Mouse (Mus musculus): ENCODE results near the gene Erv3. TPM values are rescaled to one million over a fixed set of nuclear protein-coding genes. Genes with fewer than 3 reads are reported as not detected.

The Erv3 gene
- polyA plus RNA-seq, 1 experiment from 2014 or later = not detected

- no peak overlapping the region for H3K27ac ChIP-seq (ENCODE audit: low read length)
- no peaks in the 10 kb centered on the region for H3K27me3 ChIP-seq (ENCODE audit: control insufficient read depth, insufficient read depth, low read length)
- 66% methylated on average over 4 of the region's 4 CpGs for WGBS
- ATAC-seq (ENCODE audit: insufficient number of reproducible peaks, insufficient read depth, low FRiP score, low read depth) = no peak
- H3K4me3 ChIP-seq (ENCODE audit: low read depth, low read length) = no peak overlapping the region
- no peak overlapping the region for H3K4me2 ChIP-seq (replicated peaks; ENCODE audit: low read depth, low read length)
- no peaks in the 10 kb centered on the region for H3K4me1 ChIP-seq (ENCODE audit: control insufficient read depth, insufficient read depth, low read length)
- no peaks in the 10 kb centered on the region for H3K36me3 ChIP-seq (ENCODE audit: control insufficient read depth, insufficient read depth, low read length)
- no peak overlapping the region for H3K9ac ChIP-seq (replicated peaks; ENCODE audit: low read depth, low read length)
- no peaks in the 10 kb centered on the region for H3K9me3 ChIP-seq (ENCODE audit: control insufficient read depth, low read depth, low read length)
Measured at GRCm38 (mm10) chr2:131881766-131882165, 22.2 kb upstream of the Erv3 start.

- WGBS = 88% methylated on average over 7 of the region's 7 CpGs
Measured at GRCm38 (mm10) chr2:131876551-131877265, 17.2 kb upstream of the Erv3 start.

GRCm38 (mm10) chr2:131873376-131873775 lies 13.8 kb upstream of the Erv3 start:
- Histone ChIP-seq H3K9ac (replicated peaks; ENCODE audit: low read depth, low read length) (no peak overlapping the region), H3K9me3 (ENCODE audit: control insufficient read depth, low read depth, low read length) (no peaks in the 10 kb centered on the region), H3K4me1 (ENCODE audit: control insufficient read depth, insufficient read depth, low read length) (no peaks in the 10 kb centered on the region), H3K4me3 (ENCODE audit: low read depth, low read length) (no peak overlapping the region), H3K36me3 (ENCODE audit: control insufficient read depth, insufficient read depth, low read length) (no peaks in the 10 kb centered on the region), H3K27me3 (ENCODE audit: control insufficient read depth, insufficient read depth, low read length) (no peaks in the 10 kb centered on the region), H3K27ac (ENCODE audit: low read length) (no peak overlapping the region), H3K4me2 (replicated peaks; ENCODE audit: low read depth, low read length) (no peak overlapping the region)
- ATAC-seq (ENCODE audit: insufficient number of reproducible peaks, insufficient read depth, low FRiP score, low read depth) = no peak
- 47% methylated on average over 1 of the region's 1 CpGs for WGBS

More at GRCm38 (mm10) chr2:131876551-131877265, 17.2 kb upstream of the Erv3 start:
- no peaks in the 10 kb centered on the region for H3K4me1 ChIP-seq (ENCODE audit: control insufficient read depth, insufficient read depth, low read length)
- H3K4me3 ChIP-seq (ENCODE audit: low read depth, low read length) = no peak overlapping the region
- no peak overlapping the region for H3K4me2 ChIP-seq (replicated peaks; ENCODE audit: low read depth, low read length)
- no peaks in the 10 kb centered on the region for H3K9me3 ChIP-seq (ENCODE audit: control insufficient read depth, low read depth, low read length)
- no peaks in the 10 kb centered on the region for H3K36me3 ChIP-seq (ENCODE audit: control insufficient read depth, insufficient read depth, low read length)
- ATAC-seq (ENCODE audit: insufficient number of reproducible peaks, insufficient read depth, low FRiP score, low read depth) = no peak
- H3K27me3 ChIP-seq (ENCODE audit: control insufficient read depth, insufficient read depth, low read length) = no peaks in the 10 kb centered on the region
- no peak overlapping the region for H3K9ac ChIP-seq (replicated peaks; ENCODE audit: low read depth, low read length)
- no peak overlapping the region for H3K27ac ChIP-seq (ENCODE audit: low read length)

GRCm38 (mm10) chr2:131868983-131869382 lies 9.4 kb upstream of the Erv3 start:
- Histone ChIP-seq H3K4me1 (ENCODE audit: control insufficient read depth, insufficient read depth, low read length) (no peaks in the 10 kb centered on the region), H3K27me3 (ENCODE audit: control insufficient read depth, insufficient read depth, low read length) (no peaks in the 10 kb centered on the region), H3K4me2 (replicated peaks; ENCODE audit: low read depth, low read length) (no peak overlapping the region), H3K9ac (replicated peaks; ENCODE audit: low read depth, low read length) (no peak overlapping the region), H3K4me3 (ENCODE audit: low read depth, low read length) (no peak overlapping the region), H3K36me3 (ENCODE audit: control insufficient read depth, insufficient read depth, low read length) (no peaks in the 10 kb centered on the region), H3K27ac (ENCODE audit: low read length) (no peak overlapping the region), H3K9me3 (ENCODE audit: control insufficient read depth, low read depth, low read length) (no peaks in the 10 kb centered on the region)
- WGBS = 68% methylated on average over 5 of the region's 5 CpGs
- ATAC-seq (ENCODE audit: insufficient number of reproducible peaks, insufficient read depth, low FRiP score, low read depth) = no peak

- Histone ChIP-seq H3K4me2 (replicated peaks; ENCODE audit: low read depth, low read length) (no peak overlapping the region), H3K27me3 (ENCODE audit: control insufficient read depth, insufficient read depth, low read length) (no peaks in the 10 kb centered on the region), H3K9me3 (ENCODE audit: control insufficient read depth, low read depth, low read length) (no peaks in the 10 kb centered on the region), H3K27ac (ENCODE audit: low read length) (no peak overlapping the region), H3K4me3 (ENCODE audit: low read depth, low read length) (no peak overlapping the region), H3K36me3 (ENCODE audit: control insufficient read depth, insufficient read depth, low read length) (no peaks in the 10 kb centered on the region), H3K4me1 (ENCODE audit: control insufficient read depth, insufficient read depth, low read length) (no peaks in the 10 kb centered on the region), H3K9ac (replicated peaks; ENCODE audit: low read depth, low read length) (no peak overlapping the region)
- no peak for ATAC-seq (ENCODE audit: insufficient number of reproducible peaks, insufficient read depth, low FRiP score, low read depth)
Measured at GRCm38 (mm10) chr2:131866676-131867075, 7.1 kb upstream of the Erv3 start.

GRCm38 (mm10) chr2:131864262-131864796 lies 4.8 kb upstream of the Erv3 start:
- Histone ChIP-seq H3K9me3 (ENCODE audit: control insufficient read depth, low read depth, low read length) (no peaks in the 10 kb centered on the region), H3K36me3 (ENCODE audit: control insufficient read depth, insufficient read depth, low read length) (no peaks in the 10 kb centered on the region), H3K9ac (replicated peaks; ENCODE audit: low read depth, low read length) (no peak overlapping the region), H3K27me3 (ENCODE audit: control insufficient read depth, insufficient read depth, low read length) (no peaks in the 10 kb centered on the region), H3K27ac (ENCODE audit: low read length) (no peak overlapping the region), H3K4me1 (ENCODE audit: control insufficient read depth, insufficient read depth, low read length) (no peaks in the 10 kb centered on the region), H3K4me3 (ENCODE audit: low read depth, low read length) (no peak overlapping the region), H3K4me2 (replicated peaks; ENCODE audit: low read depth, low read length) (no peak overlapping the region)
- no peak for ATAC-seq (ENCODE audit: insufficient number of reproducible peaks, insufficient read depth, low FRiP score, low read depth)
- 77% methylated on average over 2 of the region's 2 CpGs for WGBS

- Histone ChIP-seq H3K27ac (ENCODE audit: low read length) (no peak overlapping the region), H3K9ac (replicated peaks; ENCODE audit: low read depth, low read length) (no peak overlapping the region), H3K9me3 (ENCODE audit: control insufficient read depth, low read depth, low read length) (no peaks in the 10 kb centered on the region), H3K36me3 (ENCODE audit: control insufficient read depth, insufficient read depth, low read length) (no peaks in the 10 kb centered on the region), H3K27me3 (ENCODE audit: control insufficient read depth, insufficient read depth, low read length) (no peaks in the 10 kb centered on the region), H3K4me1 (ENCODE audit: control insufficient read depth, insufficient read depth, low read length) (no peaks in the 10 kb centered on the region), H3K4me2 (replicated peaks; ENCODE audit: low read depth, low read length) (no peak overlapping the region), H3K4me3 (ENCODE audit: low read depth, low read length) (no peak overlapping the region)
- WGBS = 59% methylated on average over 3 of the region's 3 CpGs
- ATAC-seq (ENCODE audit: insufficient number of reproducible peaks, insufficient read depth, low FRiP score, low read depth) = no peak
Measured at GRCm38 (mm10) chr2:131863472-131863871, 3.9 kb upstream of the Erv3 start.

GRCm38 (mm10) chr2:131862617-131863275 lies 3.2 kb upstream of the Erv3 start:
- no peak overlapping the region for H3K4me2 ChIP-seq (replicated peaks; ENCODE audit: low read depth, low read length)
- H3K9me3 ChIP-seq (ENCODE audit: control insufficient read depth, low read depth, low read length) = no peaks in the 10 kb centered on the region
- H3K4me3 ChIP-seq (ENCODE audit: low read depth, low read length) = no peak overlapping the region
- 56% methylated on average over 3 of the region's 3 CpGs for WGBS
- H3K9ac ChIP-seq (replicated peaks; ENCODE audit: low read depth, low read length) = no peak overlapping the region
- H3K27ac ChIP-seq (ENCODE audit: low read length) = no peak overlapping the region
- no peaks in the 10 kb centered on the region for H3K27me3 ChIP-seq (ENCODE audit: control insufficient read depth, insufficient read depth, low read length)
- H3K4me1 ChIP-seq (ENCODE audit: control insufficient read depth, insufficient read depth, low read length) = no peaks in the 10 kb centered on the region
- no peak for ATAC-seq (ENCODE audit: insufficient number of reproducible peaks, insufficient read depth, low FRiP score, low read depth)
- H3K36me3 ChIP-seq (ENCODE audit: control insufficient read depth, insufficient read depth, low read length) = no peaks in the 10 kb centered on the region
